Mouse (Mus musculus): Measurements from ENCODE around the gene 1810010D01Rik. TPM values are rescaled to one million over a fixed set of nuclear protein-coding genes. Genes with fewer than 3 reads are reported as not detected.
A peak's percentile ranks its signal among the peaks of the same experiment; 100 is the strongest.

1810010D01Rik gene
- polyA plus RNA-seq, 2 experiments = 0.61 to 2.8 TPM

- DNase-seq (ENCODE audit: low spot score) = no peak
- peaks cover 7% of the 10 kb centered on the region; the same call in 1 of the 2 replicates for H3K4me1 ChIP-seq (ENCODE audit: control insufficient read depth, insufficient read depth, low read length)
- H3K9ac ChIP-seq (ENCODE audit: low read depth, low read length, severe bottlenecking) = no peak overlapping the region
- H3K4me2 ChIP-seq (replicated peaks; ENCODE audit: low read depth, low read length, severe bottlenecking) = no peak overlapping the region
- H3K27ac ChIP-seq (replicated peaks; ENCODE audit: low read depth, low read length) = no peak overlapping the region
- no peaks in the 10 kb centered on the region for H3K9me3 ChIP-seq (ENCODE audit: control insufficient read depth, low read length)
- no peaks in the 10 kb centered on the region for H3K27me3 ChIP-seq (ENCODE audit: control insufficient read depth, insufficient read depth, low read length)
- no peak overlapping the region for H3K4me3 ChIP-seq (replicated peaks; ENCODE audit: low read length)
- no peak for ATAC-seq (ENCODE audit: low FRiP score, low read depth)
- H3K36me3 ChIP-seq (ENCODE audit: control insufficient read depth, insufficient read depth, low read length) = no peaks in the 10 kb centered on the region
- WGBS = 71% methylated on average over 15 of the region's 15 CpGs
- TF ChIP-seq POLR2A (IDR thresholded peaks at IDR 0.05; ENCODE audit: borderline replicate concordance, extremely low read depth, insufficient read depth, insufficient read length) = no peak
These were observed 34.4 kb downstream of the 1810010D01Rik start for GRCm38 (mm10) chr7:145173563-145173962.

- 21% methylated on average over 11 of the region's 12 CpGs for WGBS
- no peak overlapping the region for H3K9ac ChIP-seq (ENCODE audit: low read depth, low read length, severe bottlenecking)
These were observed 34.8 kb downstream of the 1810010D01Rik start for GRCm38 (mm10) chr7:145173116-145173515.

GRCm38 (mm10) chr7:145169703-145170102 lies 38.2 kb downstream of the 1810010D01Rik start:
- Histone ChIP-seq H3K4me1 (ENCODE audit: control insufficient read depth, insufficient read depth, low read length) (0 out of 2 replicates have a peak, but pooled peaks cover 9% of the 10 kb centered on the region), H3K4me2 (replicated peaks; ENCODE audit: low read depth, low read length, severe bottlenecking) (no peak overlapping the region), H3K9ac (ENCODE audit: low read depth, low read length, severe bottlenecking) (no peak overlapping the region), H3K27me3 (ENCODE audit: control insufficient read depth, insufficient read depth, low read length) (no peaks in the 10 kb centered on the region), H3K4me3 (replicated peaks; ENCODE audit: low read length) (no peak overlapping the region), H3K36me3 (ENCODE audit: control insufficient read depth, insufficient read depth, low read length) (no peaks in the 10 kb centered on the region), H3K9me3 (ENCODE audit: control insufficient read depth, low read length) (no peaks in the 10 kb centered on the region), H3K27ac (replicated peaks; ENCODE audit: low read depth, low read length) (no peak overlapping the region)
- ATAC-seq (ENCODE audit: low FRiP score, low read depth) (no peak), DNase-seq (ENCODE audit: low spot score) (no peak)
- TF ChIP-seq POLR2A (IDR thresholded peaks at IDR 0.05; ENCODE audit: borderline replicate concordance, extremely low read depth, insufficient read depth, insufficient read length) = no peak
- WGBS = 82% methylated on average over 3 of the region's 3 CpGs

More at GRCm38 (mm10) chr7:145173116-145173515, 34.8 kb downstream of the 1810010D01Rik start:
- Histone ChIP-seq H3K4me3 (replicated peaks; ENCODE audit: low read length) (no peak overlapping the region), H3K27me3 (ENCODE audit: control insufficient read depth, insufficient read depth, low read length) (no peaks in the 10 kb centered on the region), H3K27ac (replicated peaks; ENCODE audit: low read depth, low read length) (no peak overlapping the region), H3K9me3 (ENCODE audit: control insufficient read depth, low read length) (no peaks in the 10 kb centered on the region), H3K36me3 (ENCODE audit: control insufficient read depth, insufficient read depth, low read length) (no peaks in the 10 kb centered on the region), H3K4me2 (replicated peaks; ENCODE audit: low read depth, low read length, severe bottlenecking) (no peak overlapping the region), H3K4me1 (ENCODE audit: control insufficient read depth, insufficient read depth, low read length) (peaks cover 9% of the 10 kb centered on the region; the same call in 1 of the 2 replicates)
- TF ChIP-seq POLR2A (IDR thresholded peaks at IDR 0.05; ENCODE audit: borderline replicate concordance, extremely low read depth, insufficient read depth, insufficient read length) = no peak
- ATAC-seq (ENCODE audit: low FRiP score, low read depth) = no peak; the same call in 1 of the 2 replicates
- DNase-seq (ENCODE audit: low spot score) = no peak

- Histone ChIP-seq H3K4me1 (ENCODE audit: control insufficient read depth, insufficient read depth, low read length) (peaks cover 11% of the 10 kb centered on the region), H3K4me3 (replicated peaks; ENCODE audit: low read length) (no peak overlapping the region), H3K36me3 (ENCODE audit: control insufficient read depth, insufficient read depth, low read length) (no peaks in the 10 kb centered on the region), H3K4me2 (replicated peaks; ENCODE audit: low read depth, low read length, severe bottlenecking) (no peak overlapping the region), H3K9me3 (ENCODE audit: control insufficient read depth, low read length) (no peaks in the 10 kb centered on the region), H3K27ac (replicated peaks; ENCODE audit: low read depth, low read length) (peak overlapping the region; percentile 72), H3K27me3 (ENCODE audit: control insufficient read depth, insufficient read depth, low read length) (no peaks in the 10 kb centered on the region), H3K9ac (ENCODE audit: low read depth, low read length, severe bottlenecking) (no peak overlapping the region)
- 0 out of 2 replicates have a peak, but pooled peaks have one; percentile 62 for ATAC-seq (ENCODE audit: low FRiP score, low read depth)
- peak; percentile 34 for DNase-seq (ENCODE audit: low spot score)
- no peak for TF ChIP-seq POLR2A (IDR thresholded peaks at IDR 0.05; ENCODE audit: borderline replicate concordance, extremely low read depth, insufficient read depth, insufficient read length)
- WGBS = 37% methylated on average over 13 of the region's 13 CpGs
These were observed 48.4 kb downstream of the 1810010D01Rik start for GRCm38 (mm10) chr7:145159283-145160240.

Other genes with a start within 250 kb of the 1810010D01Rik start
- gene Tpcn2, start 75.9 kb upstream of the 1810010D01Rik start, polyA plus RNA-seq (2012; rRNA removed) = 44.0 and 59.1 TPM in 2 replicates
- gene Tpcn2, start 75.9 kb upstream of the 1810010D01Rik start, polyA plus RNA-seq (2014; fragmentation: Nextera tagmentation; extraction: Ambion mirVana) = 4.7 and 5.1 TPM in 2 replicates
- gene Mrgprf, start 92.7 kb upstream of the 1810010D01Rik start, polyA plus RNA-seq (2012; rRNA removed) = 8.4 and 10.8 TPM in 2 replicates
- 6.0 and 7.0 TPM in 2 replicates for gene Mrgprf, start 92.7 kb upstream of the 1810010D01Rik start, polyA plus RNA-seq (2014; fragmentation: Nextera tagmentation; extraction: Ambion mirVana)
- not detected in 2 replicates for gene Mrgprd, start 106.7 kb upstream of the 1810010D01Rik start, polyA plus RNA-seq (2012; rRNA removed)
- not detected in 2 replicates for gene Mrgprd, start 106.7 kb upstream of the 1810010D01Rik start, polyA plus RNA-seq (2014; fragmentation: Nextera tagmentation; extraction: Ambion mirVana)

Measured in limb, embryonic 14.5 days (tissue).